Mouse (Mus musculus): ENCODE results near the gene Dlx6.

The Dlx6 gene

GRCm38 (mm10) chr6:6863160-6863870, at the start of gene Dlx6:
Gene Dlx6, plus strand, starts transcription at chr6:6863334.
- peak; percentile 46 for DNase-seq

GRCm38 (mm10) chr6:6816821-6817220, 46.3 kb upstream of the Dlx6 start:
- no peak for DNase-seq

DNA sequence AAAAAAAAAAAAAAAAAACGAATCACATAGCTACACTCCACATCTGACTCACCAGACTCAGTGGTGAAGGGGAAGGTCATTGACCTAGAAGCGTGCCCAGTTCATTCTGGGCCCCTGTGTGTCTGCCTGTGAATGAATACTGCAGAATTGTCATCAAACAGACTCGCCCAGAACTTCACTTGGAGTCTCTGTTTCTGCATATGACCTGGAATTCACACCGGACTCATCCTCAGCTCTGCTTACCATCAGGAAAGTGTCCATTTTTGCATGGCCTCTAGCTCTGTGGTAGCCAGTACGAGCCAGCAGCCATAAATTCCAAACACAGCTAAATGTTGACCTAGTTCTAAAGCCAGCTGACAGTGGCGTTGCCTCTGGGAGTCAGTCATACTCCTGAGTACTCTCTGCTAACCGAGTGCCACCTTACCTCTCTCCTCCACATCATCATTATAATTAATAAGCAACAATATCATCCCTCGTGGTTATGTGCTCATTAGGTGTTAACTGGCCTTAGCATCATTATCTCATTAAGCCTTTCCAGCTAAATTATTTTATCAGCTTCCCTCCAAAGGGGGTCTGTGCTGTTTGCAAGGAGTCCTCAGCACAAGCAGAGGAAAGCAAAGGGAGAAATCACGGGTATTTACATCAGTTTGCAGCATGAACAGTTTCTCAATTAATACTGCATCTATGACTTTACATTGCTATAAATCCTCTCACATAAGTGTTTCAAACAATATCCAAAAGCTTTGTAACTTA, 44.9 kb upstream of the Dlx6 start:
- no peak for DNase-seq

DNA sequence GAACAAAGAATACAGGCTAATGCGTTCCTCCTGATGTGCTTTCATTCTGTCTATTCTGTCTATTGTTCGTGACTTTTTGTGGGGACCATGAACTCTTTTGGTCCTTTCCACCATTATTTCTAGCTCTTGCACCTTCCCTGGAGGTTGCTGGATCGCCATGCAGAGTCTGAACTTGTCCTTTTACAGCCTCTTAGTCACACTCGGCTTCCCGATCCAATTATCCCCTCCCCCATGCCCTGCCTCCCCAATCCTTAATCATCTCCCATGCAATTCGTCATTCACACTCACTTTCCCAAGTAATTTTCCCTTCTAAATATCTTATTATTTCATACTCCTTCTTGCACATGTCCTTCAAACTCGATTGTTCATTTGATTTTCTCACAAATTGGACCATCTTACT, 44.0 kb upstream of the Dlx6 start:
- DNase-seq = no peak

DNA sequence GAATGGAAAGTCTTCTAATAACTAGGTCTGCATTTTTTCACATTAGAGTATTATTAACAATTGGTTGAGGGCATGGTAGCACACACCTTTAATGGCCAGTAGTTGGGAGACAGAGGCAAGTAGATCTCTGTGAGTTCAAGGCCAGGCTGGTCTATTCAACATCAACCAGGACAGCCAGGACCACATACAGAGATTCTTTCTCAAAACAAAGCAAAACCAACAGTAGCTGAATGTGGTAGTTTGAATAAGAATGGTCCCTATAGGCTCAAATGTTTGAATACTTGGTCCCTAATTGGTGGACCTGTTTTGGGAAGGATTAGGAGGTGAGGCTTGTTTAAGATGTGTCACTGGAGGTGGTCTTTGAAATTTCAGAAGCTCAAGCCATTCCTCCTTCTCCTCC, 37.8 kb upstream of the Dlx6 start:
- DNase-seq = no peak

GRCm38 (mm10) chr6:6826861-6827260, 36.3 kb upstream of the Dlx6 start:
- no peak for DNase-seq

DNA sequence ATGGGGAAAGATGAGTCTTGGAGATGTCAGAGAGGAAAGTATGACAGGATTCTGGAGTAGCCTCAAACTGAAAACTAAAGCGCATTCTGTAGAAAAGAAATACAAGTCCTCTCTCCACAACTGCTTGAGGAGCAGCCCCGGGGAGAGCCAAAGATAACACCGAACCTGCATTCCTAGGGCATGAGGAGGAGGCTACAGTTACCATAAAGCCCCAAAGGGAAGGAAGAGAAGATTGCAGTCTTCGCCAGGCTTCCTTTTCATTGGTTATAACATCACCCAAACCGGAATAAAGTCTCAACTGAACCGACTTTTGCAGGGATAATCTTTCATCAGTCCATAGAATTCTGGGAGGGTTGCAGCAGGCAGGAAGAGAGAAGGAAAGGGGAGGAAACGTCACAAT, 32.7 kb upstream of the Dlx6 start:
- DNase-seq = no peak

DNA sequence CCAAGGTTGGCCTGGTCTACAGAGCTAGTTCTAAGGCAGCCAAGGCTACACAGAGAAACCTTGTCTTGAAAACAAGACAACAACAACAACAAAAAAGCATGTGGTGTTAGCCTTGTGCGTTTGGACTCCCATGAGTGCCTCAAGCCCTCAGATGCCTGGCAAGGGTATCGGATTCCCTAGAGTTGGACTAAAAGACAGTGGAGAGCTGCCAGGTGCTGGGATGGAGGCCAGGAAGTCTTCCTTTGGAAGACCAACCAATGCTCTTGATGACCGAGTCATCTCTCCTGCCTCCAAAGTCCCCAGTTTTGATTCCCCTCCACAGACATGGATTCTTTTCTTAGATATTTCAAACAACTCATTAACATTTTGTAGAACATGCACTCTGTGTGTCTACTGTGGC, 29.8 kb upstream of the Dlx6 start:
- DNase-seq = no peak

GRCm38 (mm10) chr6:6848541-6848940, 14.6 kb upstream of the Dlx6 start:
- no peak for DNase-seq

DNA sequence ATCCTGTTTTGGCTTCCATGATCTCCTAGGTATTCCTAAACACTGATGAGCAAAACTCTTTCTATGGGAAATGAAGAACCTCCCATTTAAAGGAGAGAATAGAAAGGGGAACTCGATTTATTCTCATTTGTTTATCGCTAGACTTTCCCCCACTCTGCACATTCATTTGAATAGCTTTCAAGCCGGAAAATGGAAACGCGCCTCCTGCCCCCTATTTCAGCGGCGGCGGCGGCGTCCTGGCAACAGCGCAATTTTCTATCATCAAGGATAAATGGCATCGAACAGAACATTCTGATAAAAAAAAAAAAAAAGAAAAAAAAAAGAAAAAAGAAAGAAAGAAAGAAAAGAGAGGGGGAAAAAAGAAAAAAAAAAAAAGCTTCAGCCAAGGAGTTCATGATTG, 13.4 kb upstream of the Dlx6 start:
- no peak for DNase-seq

- DNase-seq = no peak
These were observed 12.6 kb upstream of the Dlx6 start for GRCm38 (mm10) chr6:6850324-6851060.

DNA sequence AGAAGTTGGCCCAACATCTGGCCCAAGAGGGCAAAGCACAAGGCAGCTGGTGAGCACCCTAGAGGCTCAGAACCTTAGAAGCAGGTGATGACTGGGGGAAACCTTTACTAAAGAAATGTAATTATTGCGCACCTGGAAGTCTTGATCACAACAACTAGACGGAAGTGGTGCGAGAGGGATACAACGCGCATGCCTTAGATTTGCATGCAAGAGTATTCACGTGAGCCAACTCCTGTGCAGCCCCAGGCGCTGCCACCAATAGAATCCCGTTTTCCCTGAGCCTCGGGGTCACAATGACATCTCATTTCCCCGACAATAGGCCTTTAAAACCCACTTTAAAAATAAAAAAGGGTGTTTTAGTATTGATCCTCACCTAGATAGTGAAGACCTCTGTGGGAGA, 12.0 kb upstream of the Dlx6 start:
- DNase-seq = no peak

- no peak for DNase-seq
These were observed 10.2 kb upstream of the Dlx6 start for GRCm38 (mm10) chr6:6852944-6853343.

DNA sequence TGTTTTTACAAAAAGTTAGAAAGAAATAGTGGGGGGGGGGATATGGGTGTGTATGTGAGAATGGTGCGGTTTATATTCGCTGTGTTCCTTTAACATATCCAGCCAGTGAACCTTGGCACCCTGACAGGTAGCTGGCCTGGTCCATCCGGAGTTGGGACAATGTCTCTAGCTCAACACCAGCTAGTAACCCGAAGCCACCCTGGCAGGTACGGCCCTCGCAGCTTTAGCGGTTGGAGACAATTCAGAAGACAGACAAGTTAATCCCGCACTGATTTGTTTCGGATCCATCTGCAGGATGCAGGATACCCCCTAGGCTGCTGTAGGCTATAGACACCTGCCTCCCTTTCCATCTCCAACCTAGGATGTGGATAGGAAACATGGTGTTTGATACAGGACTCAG, 9.0 kb upstream of the Dlx6 start:
- no peak for DNase-seq

DNA sequence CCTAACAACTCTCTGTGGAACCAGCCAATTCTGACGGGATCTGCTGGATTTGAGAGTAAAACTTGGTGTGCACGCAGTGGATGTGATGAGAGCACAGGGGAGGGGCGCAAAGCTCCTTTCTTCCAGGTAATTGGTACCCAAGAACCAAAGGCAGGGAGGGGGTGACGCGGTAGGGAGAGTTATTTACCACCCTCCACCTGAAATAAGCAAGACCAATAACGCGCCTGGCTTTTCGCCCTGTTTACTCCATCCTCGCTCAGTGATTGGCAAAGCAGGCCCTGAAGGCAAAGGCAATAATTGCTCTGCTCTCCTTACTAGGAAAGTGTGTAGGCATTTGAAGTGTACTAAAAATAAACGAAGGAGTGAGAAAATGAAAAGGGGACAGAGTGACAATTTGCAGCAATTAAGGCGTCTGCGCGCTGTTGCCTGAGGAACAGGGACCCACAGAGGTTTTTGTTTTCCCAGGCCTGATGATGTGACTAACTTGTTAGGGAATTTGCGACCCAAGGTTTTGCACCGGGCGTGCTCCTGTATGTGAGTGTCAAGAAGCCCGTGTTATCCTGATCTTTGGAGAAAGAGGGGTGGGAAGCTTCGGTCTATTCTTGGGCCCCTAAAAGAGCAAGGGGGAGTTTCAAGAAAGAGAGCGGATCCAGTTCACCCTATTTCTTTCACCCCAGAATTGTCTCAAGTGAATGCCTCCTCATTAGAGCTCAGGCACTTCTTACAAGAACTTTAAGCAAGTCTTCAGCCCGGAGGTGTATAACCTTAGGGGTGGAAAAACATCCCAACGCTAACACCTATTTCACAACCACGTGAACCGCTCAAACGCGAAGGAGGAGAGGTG, 8.0 kb upstream of the Dlx6 start:
- no peak for DNase-seq

DNA sequence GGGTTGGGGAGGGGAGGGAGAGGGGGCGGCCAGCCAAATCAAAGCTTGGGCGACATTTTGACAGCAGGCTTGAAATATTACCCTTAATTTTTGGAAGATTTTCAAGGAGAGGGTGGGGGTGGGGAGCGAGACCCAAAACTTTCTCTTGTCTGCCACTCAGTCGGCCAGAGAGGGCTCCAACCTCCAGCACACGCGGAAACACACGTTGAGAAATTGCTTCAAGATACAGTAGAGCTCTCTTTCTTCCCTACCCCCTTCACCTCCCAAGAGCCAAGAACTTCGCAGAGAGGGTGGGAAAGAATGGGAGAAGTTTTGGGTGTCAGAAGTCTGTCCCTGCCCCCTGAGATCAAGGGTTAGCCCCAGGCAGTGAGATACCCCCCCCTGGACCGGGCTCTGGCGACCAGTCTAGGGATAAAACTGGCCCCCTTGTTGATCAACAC, 7.4 kb upstream of the Dlx6 start:
- no peak for DNase-seq

DNA sequence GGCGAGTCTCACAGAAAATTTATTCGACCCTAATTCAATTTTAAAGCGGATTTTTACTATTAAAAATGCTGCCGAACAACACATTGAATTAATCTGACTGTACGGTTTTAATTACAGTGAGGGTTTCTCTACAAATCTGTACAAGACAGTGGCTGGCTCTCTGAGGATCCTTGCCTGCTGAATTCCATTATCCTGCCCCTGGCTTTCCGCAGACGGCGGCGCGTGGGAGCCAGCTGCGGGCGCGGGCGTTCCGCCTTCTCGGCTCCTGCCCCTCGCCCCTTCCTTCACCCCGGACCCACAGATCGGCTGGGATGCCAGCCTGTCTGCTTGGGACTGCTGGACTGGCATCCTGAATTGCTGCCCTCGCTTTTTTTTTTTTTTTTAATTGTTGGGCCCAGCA, 6.8 kb upstream of the Dlx6 start:
- DNase-seq = no peak

GRCm38 (mm10) chr6:6856881-6857280, 6.3 kb upstream of the Dlx6 start:
- DNase-seq = no peak

- DNase-seq = no peak
These were observed 5.4 kb upstream of the Dlx6 start for GRCm38 (mm10) chr6:6857766-6858165.

DNA sequence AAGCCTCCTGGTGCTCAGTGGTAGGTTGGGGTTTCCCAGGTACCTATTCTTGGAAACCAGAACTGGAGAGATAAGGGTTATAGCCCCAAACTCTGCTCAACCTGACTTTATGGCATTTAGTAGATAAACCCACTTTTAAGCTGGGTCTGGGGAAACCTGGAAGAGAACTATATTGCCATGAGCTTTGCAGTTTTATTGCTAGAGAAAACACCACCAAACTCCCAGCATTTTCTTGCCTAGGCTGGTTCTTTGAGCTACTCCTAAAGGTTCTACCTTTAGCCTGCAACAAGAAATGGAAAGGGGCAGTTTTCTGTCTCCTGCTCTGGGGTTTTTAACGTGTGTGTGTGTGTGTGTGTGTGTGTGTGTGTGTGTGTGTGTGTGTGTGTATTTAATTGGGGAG, 4.6 kb upstream of the Dlx6 start:
- DNase-seq = no peak

- DNase-seq = no peak
These were observed 3.8 kb upstream of the Dlx6 start for GRCm38 (mm10) chr6:6859111-6859949.

GRCm38 (mm10) chr6:6859950-6860410, 3.2 kb upstream of the Dlx6 start:
- DNase-seq = no peak

All from kidney, postnatal 10 days (tissue).